Mouse (Mus musculus): ENCODE measurements around the gene Uts2.
"Not testable (repeated sequence)": the region's sequence is repeated elsewhere in the genome, so short reads cannot be mapped to it uniquely, and the experiment has no call there.

The Uts2 gene

GRCm38 (mm10) chr4:151015946-151016345, 19.0 kb downstream of the Uts2 start:
- DNase-seq (ENCODE audit: low spot score in 2 of 2), result no peak

- not testable (repeated sequence) for DNase-seq (ENCODE audit: low spot score in 2 of 2)
Observed at GRCm38 (mm10) chr4:151017356-151017755, 20.5 kb downstream of the Uts2 start.

GRCm38 (mm10) chr4:151024152-151024551, 27.3 kb downstream of the Uts2 start:
- no peak for DNase-seq (ENCODE audit: low spot score in 2 of 2)

GRCm38 (mm10) chr4:151027001-151027400, 30.1 kb downstream of the Uts2 start:
- peak in 1 of 2 experiments; percentile 30 for DNase-seq (ENCODE audit: low spot score in 2 of 2)

- no peak for DNase-seq (ENCODE audit: low spot score in 2 of 2)
Observed at GRCm38 (mm10) chr4:151036521-151036920, 39.6 kb downstream of the Uts2 start.

- DNase-seq (ENCODE audit: low spot score in 2 of 2), result no peak
Observed at GRCm38 (mm10) chr4:151037800-151038199, 40.9 kb downstream of the Uts2 start.

GRCm38 (mm10) chr4:151041506-151041905, 44.6 kb downstream of the Uts2 start:
- no peak for DNase-seq (ENCODE audit: low spot score in 2 of 2)

- DNase-seq (ENCODE audit: low spot score in 2 of 2), result no peak
Observed at GRCm38 (mm10) chr4:151043281-151043680, 46.4 kb downstream of the Uts2 start.

DNA sequence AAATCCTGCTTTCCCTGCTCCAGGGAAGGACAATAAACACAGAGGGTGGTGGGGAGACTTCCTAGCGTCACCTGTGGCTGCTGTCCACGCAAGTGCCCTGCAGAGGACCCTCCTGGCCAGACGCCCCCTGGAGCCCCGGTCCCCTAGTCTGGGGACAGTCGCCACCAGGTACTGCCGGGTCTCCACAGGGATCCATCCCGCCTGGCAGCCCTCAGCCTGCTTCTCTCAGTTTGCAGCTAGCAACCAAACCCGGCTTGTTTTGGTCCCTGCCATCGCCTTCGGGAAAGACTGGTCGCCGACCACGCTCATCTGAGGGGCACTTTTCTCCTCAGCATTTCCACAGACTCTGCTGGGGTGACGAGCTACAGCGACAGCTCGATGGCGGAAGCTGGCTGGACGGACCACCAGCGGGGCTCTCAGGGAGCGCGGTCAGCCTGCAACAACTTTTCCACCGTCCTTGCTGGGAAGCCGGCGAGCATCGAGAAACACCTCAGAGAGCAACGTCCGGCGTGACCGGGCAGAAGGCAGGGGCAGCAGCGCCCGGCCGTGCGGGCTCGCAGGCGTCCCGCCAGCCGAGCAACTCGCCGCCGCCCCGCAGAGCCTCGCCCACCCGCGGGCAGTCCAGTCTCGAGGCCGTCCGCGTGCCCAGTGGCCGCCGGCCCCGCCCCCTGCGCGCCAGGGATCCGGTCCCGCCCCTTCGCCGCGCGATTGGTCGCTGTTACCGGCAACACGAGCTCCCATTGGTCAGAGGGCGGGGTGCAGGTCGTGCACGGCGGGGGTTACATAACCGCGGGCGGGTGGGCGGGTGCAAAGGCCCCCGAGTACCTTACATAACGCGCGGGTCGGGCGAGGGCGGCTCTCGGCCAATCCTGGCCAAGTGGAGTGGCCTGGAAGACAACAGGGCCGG, 47.4 kb downstream of the Uts2 start, which contains the start of gene Per3:
TSS of gene Per3 (minus strand) at position 629 of the 907 bp plus-strand sequence.
- DNase-seq (ENCODE audit: low spot score in 2 of 2), result peak; percentile 93 to 96

DNA sequence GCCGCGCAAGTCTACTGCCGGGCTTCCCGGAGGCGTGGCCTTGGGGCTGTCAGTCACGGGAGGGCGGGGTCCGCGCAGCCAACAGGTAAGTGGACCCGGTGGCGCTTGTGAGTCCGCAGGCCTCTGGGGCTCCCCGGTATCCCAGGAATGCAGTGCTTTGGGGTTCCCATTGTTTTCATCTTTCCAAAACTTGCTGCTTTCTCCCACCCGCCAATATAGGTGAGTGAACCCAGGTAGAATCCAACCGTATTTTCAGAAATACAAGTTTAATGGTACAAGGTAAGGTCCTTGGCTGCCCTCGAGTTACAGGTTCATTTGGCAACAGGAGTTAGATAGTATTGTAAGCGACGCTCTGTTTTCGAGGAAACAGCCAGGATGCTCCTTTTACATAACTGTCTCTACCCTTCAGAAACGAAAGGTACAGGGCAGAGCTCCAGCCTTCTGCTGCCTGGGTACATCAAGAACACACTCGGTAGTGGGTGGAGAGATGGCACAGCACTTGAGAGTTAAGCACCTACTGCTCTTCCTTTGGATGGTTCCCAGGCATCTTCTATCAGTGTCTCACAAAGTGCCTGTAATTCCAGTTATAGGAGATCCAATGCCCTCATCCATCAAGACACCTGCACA, 48.2 kb downstream of the Uts2 start:
- no peak for DNase-seq (ENCODE audit: low spot score in 2 of 2)

GRCm38 (mm10) chr4:151046524-151046923, 49.6 kb downstream of the Uts2 start:
- DNase-seq (ENCODE audit: low spot score in 2 of 2), result no peak

GRCm38 (mm10) chr4:151051162-151051561, 54.3 kb downstream of the Uts2 start:
- DNase-seq (ENCODE audit: low spot score in 2 of 2), result no peak

All from spleen, postnatal 10 days (tissue).